Mouse (Mus musculus) heart, adult 2 months (tissue): ENCODE measurements around the gene Efcab9. TPM values are rescaled to one million over a fixed set of nuclear protein-coding genes. Genes with fewer than 3 reads are reported as not detected.

Experiments used
- DNase-seq, 2 experiments: peaks; one replicate each; pipeline ENCODE4 v3.0.0; 2021
- H3K27ac ChIP-seq: fragments of 200-600 bp; 2 replicates; pipeline ENCODE4 v1.8.1; 2022
- H3K27me3 ChIP-seq: fragments of 200-500 bp; 2 replicates; pipeline ENCODE4 v1.6.1; 2012; ENCODE audit warnings: mild to moderate bottlenecking, low read length, inconsistent platforms, mixed read lengths; ENCODE audit not compliant: control insufficient read depth, insufficient read depth
- H3K36me3 ChIP-seq: fragments of 200-500 bp; 2 replicates; pipeline ENCODE4 v1.6.1; 2012; ENCODE audit warnings: low read length, inconsistent platforms; ENCODE audit not compliant: control insufficient read depth, insufficient read depth
- H3K4me1 ChIP-seq: fragments of 200-500 bp; 2 replicates; pipeline ENCODE4 v1.6.1; 2011; ENCODE audit warnings: low read length; ENCODE audit not compliant: control insufficient read depth, insufficient read depth
- H3K4me3 ChIP-seq: fragments of 200-600 bp; 2 replicates; pipeline ENCODE4 v1.8.1; 2022
- H3K79me2 ChIP-seq: fragments of 200-500 bp; replicated peaks from 2 replicates; pipeline ENCODE4 v1.6.1; 2012; ENCODE audit warnings: mild to moderate bottlenecking, inconsistent platforms, low read length, moderate library complexity, mixed read lengths; ENCODE audit not compliant: control insufficient read depth, insufficient read depth
- H3K9ac ChIP-seq: fragments of 200-500 bp; 2 replicates; pipeline ENCODE4 v1.6.1; 2012; ENCODE audit warnings: low read depth, mild to moderate bottlenecking, control low read depth, inconsistent platforms, low read length, mixed read lengths
- CTCF ChIP-seq: fragments of 200-600 bp; IDR thresholded peaks from 2 replicates; pipeline ENCODE4 v1.8.1; 2022; ENCODE audit warnings: antibody characterized with exemption, mild to moderate bottlenecking, moderate library complexity
- EP300 ChIP-seq: fragments of 200-500 bp; IDR thresholded peaks from 2 replicates; pipeline ENCODE4 v1.6.1; 2011; ENCODE audit warnings: low read depth, low read length, control low read depth; ENCODE audit not compliant: insufficient read depth
- POLR2A ChIP-seq: fragments of 200-500 bp; IDR thresholded peaks from 2 replicates; pipeline ENCODE4 v1.6.1; 2011; ENCODE audit warnings: mild to moderate bottlenecking, low read depth, low read length, control low read depth; ENCODE audit not compliant: insufficient read depth
- WGBS: fragments of 180-500 bp; shearing (Covaris S2); methylation state at CpG from one replicate; pipeline ENCODE4 v1.1.7; 2018; 5-methylcytosine and 5-hydroxymethylcytosine counted together
- intact Hi-C: fragments of 180-260 bp; cut with DNase I; formaldehyde crosslinking; loops from one replicate; pipeline ENCODE4 v1.15.1; 2025
- polyA plus RNA-seq: library from polyadenylated mRNA; depleted of rRNA; stranded (reverse); fragments of >200 nt; gene quantifications from 2 replicates; pipeline ENCODE4 v1.2.3, GENCODE M21; 2012
- total RNA-seq, 2 experiments: library from RNA; stranded (reverse); gene quantifications; 2 replicates each; pipeline ENCODE4 v1.2.3; 2021

Gene Efcab9
- total and polyA plus RNA-seq, 3 experiments: not detected

- Histone ChIP-seq H3K27me3 (no peaks in the 10 kb centered on the region), H3K79me2 (no peaks in the 10 kb centered on the region), H3K27ac (no peak overlapping the region), H3K36me3 (no peaks in the 10 kb centered on the region; the same call in 1 of the 2 replicates), H3K4me3 (no peak overlapping the region), H3K4me1 (no peaks in the 10 kb centered on the region; the same call in 1 of the 2 replicates), H3K9ac (no peak overlapping the region)
- TF ChIP-seq CTCF (peak; percentile 41), EP300 (no peak), POLR2A (no peak)
- 97% methylated on average over 4 of the region's 4 CpGs for WGBS
- intact Hi-C loops: no loop called here
- DNase-seq: no peak
These were observed 31.9 kb downstream of the Efcab9 start for GRCm38 (mm10) chr11:32499931-32500330.

- H3K36me3 ChIP-seq: no peaks in the 10 kb centered on the region; the same call in 1 of the 2 replicates
- H3K79me2 ChIP-seq: no peaks in the 10 kb centered on the region
- no peaks in the 10 kb centered on the region for H3K27me3 ChIP-seq
- no peaks in the 10 kb centered on the region for H3K4me1 ChIP-seq
- no peak overlapping the region for H3K27ac ChIP-seq
- TF ChIP-seq CTCF: no peak
- DNase-seq: peak in 1 of 2 experiments; percentile 39
- WGBS: 83% methylated on average over 7 of the region's 7 CpGs
- intact Hi-C loops: no loop called here
- no peak overlapping the region for H3K9ac ChIP-seq
- no peak overlapping the region for H3K4me3 ChIP-seq
These were observed 32.9 kb downstream of the Efcab9 start for GRCm38 (mm10) chr11:32498757-32499535.

- no peak for TF ChIP-seq POLR2A
- TF ChIP-seq CTCF: no peak
- no peak for TF ChIP-seq EP300
- WGBS: 88% methylated on average over 2 of the region's 2 CpGs
These were observed 36.6 kb downstream of the Efcab9 start for GRCm38 (mm10) chr11:32495283-32495682.

GRCm38 (mm10) chr11:32493312-32493711 is 38.6 kb downstream of the Efcab9 start:
- H3K27me3 ChIP-seq: no peaks in the 10 kb centered on the region
- intact Hi-C loops: no loop called here
- no peak overlapping the region for H3K27ac ChIP-seq
- H3K9ac ChIP-seq: no peak overlapping the region
- no peaks in the 10 kb centered on the region for H3K36me3 ChIP-seq
- H3K4me1 ChIP-seq: peaks cover 3% of the 10 kb centered on the region
- TF ChIP-seq EP300: no peak
- no peak for TF ChIP-seq POLR2A
- no peak for TF ChIP-seq CTCF
- H3K79me2 ChIP-seq: peaks cover 2% of the 10 kb centered on the region; the same call in 1 of the 2 replicates
- DNase-seq: peak in 1 of 2 experiments; percentile 26
- H3K4me3 ChIP-seq: no peak overlapping the region

More at GRCm38 (mm10) chr11:32495283-32495682, 36.6 kb downstream of the Efcab9 start:
- no peak for DNase-seq
- no peak overlapping the region for H3K27ac ChIP-seq
- H3K27me3 ChIP-seq: no peaks in the 10 kb centered on the region
- no peaks in the 10 kb centered on the region for H3K79me2 ChIP-seq
- no peaks in the 10 kb centered on the region for H3K36me3 ChIP-seq
- intact Hi-C loops: no loop called here
- no peak overlapping the region for H3K4me3 ChIP-seq
- no peaks in the 10 kb centered on the region for H3K4me1 ChIP-seq
- no peak overlapping the region for H3K9ac ChIP-seq

GRCm38 (mm10) chr11:32491079-32491478 is 40.8 kb downstream of the Efcab9 start:
- Histone ChIP-seq H3K27me3 (no peaks in the 10 kb centered on the region), H3K4me1 (peaks cover 3% of the 10 kb centered on the region), H3K9ac (no peak overlapping the region), H3K27ac (no peak overlapping the region), H3K36me3 (no peaks in the 10 kb centered on the region), H3K4me3 (no peak overlapping the region), H3K79me2 (peaks cover 2% of the 10 kb centered on the region; the same call in 1 of the 2 replicates)
- WGBS: 98% methylated on average over 2 of the region's 2 CpGs
- no peak for TF ChIP-seq EP300
- no peak for TF ChIP-seq CTCF
- no peak for TF ChIP-seq POLR2A
- DNase-seq: no peak
- intact Hi-C loops: no loop called here

GRCm38 (mm10) chr11:32488808-32489670 is 42.8 kb downstream of the Efcab9 start:
- Histone ChIP-seq H3K79me2 (peaks cover 2% of the 10 kb centered on the region; the same call in 1 of the 2 replicates), H3K4me3 (no peak overlapping the region), H3K36me3 (no peaks in the 10 kb centered on the region), H3K9ac (no peak overlapping the region), H3K27ac (no peak overlapping the region), H3K27me3 (no peaks in the 10 kb centered on the region), H3K4me1 (peaks cover 3% of the 10 kb centered on the region)
- no peak for TF ChIP-seq EP300
- TF ChIP-seq POLR2A: no peak
- TF ChIP-seq CTCF: no peak
- intact Hi-C loops: no loop called here
- DNase-seq: no peak
- WGBS: 70% methylated on average over 5 of the region's 5 CpGs
